Mouse (Mus musculus) B cell, adult 2 months (primary cell): ENCODE measurements around the gene Olfr599.
"Not testable (repeated sequence)": the region's sequence is repeated elsewhere in the genome, so short reads cannot be mapped to it uniquely, and the experiment has no call there.

Experiments
- DNase-seq, 2 experiments: peaks; one replicate each; pipeline ENCODE4 v3.0.0; 2022

Olfr599 gene

GRCm38 (mm10) chr7:103335617-103336016, at the start of gene Olfr599:
TSS of gene Olfr599 (plus strand) at chr7:103335917.
- no peak for DNase-seq

- not testable (repeated sequence) for DNase-seq
Observed at GRCm38 (mm10) chr7:103305348-103305747, 30.4 kb upstream of the Olfr599 start, which contains the start of gene Olfr596. TSS of gene Olfr596 (plus strand) at chr7:103305648.

- not testable (repeated sequence) for DNase-seq
Observed at GRCm38 (mm10) chr7:103316015-103316414, 19.7 kb upstream of the Olfr599 start, which contains the start of gene Olfr597. TSS of gene Olfr597 (plus strand) at chr7:103316315.

- DNase-seq: no peak
Observed at GRCm38 (mm10) chr7:103323268-103323667, 12.4 kb upstream of the Olfr599 start, which contains the start of gene Olfr598. TSS of gene Olfr598 (plus strand) at chr7:103323568.

- DNase-seq: no peak
Observed at GRCm38 (mm10) chr7:103349569-103349968, 13.9 kb downstream of the Olfr599 start, which contains the start of gene Olfr600. TSS of gene Olfr600 (minus strand) at chr7:103349669.

GRCm38 (mm10) chr7:103362555-103362954, 26.8 kb downstream of the Olfr599 start, which contains the start of gene Olfr601:
TSS of gene Olfr601 (minus strand) at chr7:103362655.
- DNase-seq: no peak

GRCm38 (mm10) chr7:103386077-103386476, 50.4 kb downstream of the Olfr599 start, which contains the start of gene Olfr603:
TSS of gene Olfr603 (minus strand) at chr7:103386177.
- DNase-seq: no peak
